Mouse (Mus musculus) liver, embryonic 11.5 days (tissue): Measurements from ENCODE around the gene Rab40c. TPM values are rescaled to one million over a fixed set of nuclear protein-coding genes. Genes with fewer than 3 reads are reported as not detected.
A peak's percentile ranks its signal among the peaks of the same experiment; 100 is the strongest.

ENCODE experiments used
- ATAC-seq: fragments of 200-750 bp; cut with Nextera tagmentation; replicated peaks from 2 replicates; pipeline ENCODE4 v1.8.0; 2017; ENCODE audit warnings: moderate number of reproducible peaks, mild to moderate bottlenecking, moderate TSS enrichment, moderate library complexity; ENCODE audit not compliant: low FRiP score
- DNase-seq: peaks from one replicate; pipeline ENCODE4 v3.0.0-alpha.2; 2017; ENCODE audit warnings: low spot score
- H3K27ac ChIP-seq: fragments of 300-500 bp; sonication (generic); 2 replicates; pipeline ENCODE4 v1.5.1; 2014; ENCODE audit warnings: mild to moderate bottlenecking, low read depth, low read length, control low read depth
- H3K27me3 ChIP-seq: fragments of 300-500 bp; sonication (generic); replicated peaks from 2 replicates; pipeline ENCODE4 v1.6.1; 2014; ENCODE audit warnings: low read length, mixed read lengths; ENCODE audit not compliant: control insufficient read depth, insufficient read depth
- H3K36me3 ChIP-seq: fragments of 300-500 bp; sonication (generic); 2 replicates; pipeline ENCODE4 v1.6.1; 2014; ENCODE audit warnings: mild to moderate bottlenecking, low read length, moderate library complexity, mixed read lengths; ENCODE audit not compliant: control insufficient read depth, insufficient read depth
- H3K4me1 ChIP-seq: fragments of 300-500 bp; sonication (generic); replicated peaks from 2 replicates; pipeline ENCODE4 v1.6.1; 2014; ENCODE audit warnings: low read length, mixed read lengths; ENCODE audit not compliant: control insufficient read depth, insufficient read depth
- H3K4me2 ChIP-seq: fragments of 300-500 bp; sonication (generic); 2 replicates; pipeline ENCODE4 v1.6.1; 2014; ENCODE audit warnings: mild to moderate bottlenecking, control low read depth, moderate library complexity
- H3K4me3 ChIP-seq: fragments of 300-500 bp; sonication (generic); 2 replicates; pipeline ENCODE4 v1.5.1; 2014; ENCODE audit warnings: low read depth, low read length, control low read depth
- H3K9ac ChIP-seq: fragments of 300-500 bp; sonication (generic); 2 replicates; pipeline ENCODE4 v1.6.1; 2014; ENCODE audit warnings: low read depth, low read length, control low read depth
- H3K9me3 ChIP-seq: fragments of 300-500 bp; sonication (generic); 2 replicates; pipeline ENCODE4 v1.6.1; 2016; ENCODE audit warnings: low read length, inconsistent platforms, mixed read lengths; ENCODE audit not compliant: control insufficient read depth
- WGBS: fragments of 180-500 bp; shearing (Covaris S2); extraction: QIAGEN DNeasy Blood & Tissue Kit; methylation state at CpG from one replicate; pipeline ENCODE4 v1.1.7; 2014; 5-methylcytosine and 5-hydroxymethylcytosine counted together
- polyA plus RNA-seq: library from polyadenylated mRNA; unstranded; fragments of >200 nt; fragmentation: Nextera tagmentation; extraction: Ambion mirVana; gene quantifications from 2 replicates; pipeline ENCODE4 v1.2.1, GENCODE M21; 2014

The Rab40c gene
- polyA plus RNA-seq, 1 experiment from 2014 or later, result 10.7 TPM

DNA sequence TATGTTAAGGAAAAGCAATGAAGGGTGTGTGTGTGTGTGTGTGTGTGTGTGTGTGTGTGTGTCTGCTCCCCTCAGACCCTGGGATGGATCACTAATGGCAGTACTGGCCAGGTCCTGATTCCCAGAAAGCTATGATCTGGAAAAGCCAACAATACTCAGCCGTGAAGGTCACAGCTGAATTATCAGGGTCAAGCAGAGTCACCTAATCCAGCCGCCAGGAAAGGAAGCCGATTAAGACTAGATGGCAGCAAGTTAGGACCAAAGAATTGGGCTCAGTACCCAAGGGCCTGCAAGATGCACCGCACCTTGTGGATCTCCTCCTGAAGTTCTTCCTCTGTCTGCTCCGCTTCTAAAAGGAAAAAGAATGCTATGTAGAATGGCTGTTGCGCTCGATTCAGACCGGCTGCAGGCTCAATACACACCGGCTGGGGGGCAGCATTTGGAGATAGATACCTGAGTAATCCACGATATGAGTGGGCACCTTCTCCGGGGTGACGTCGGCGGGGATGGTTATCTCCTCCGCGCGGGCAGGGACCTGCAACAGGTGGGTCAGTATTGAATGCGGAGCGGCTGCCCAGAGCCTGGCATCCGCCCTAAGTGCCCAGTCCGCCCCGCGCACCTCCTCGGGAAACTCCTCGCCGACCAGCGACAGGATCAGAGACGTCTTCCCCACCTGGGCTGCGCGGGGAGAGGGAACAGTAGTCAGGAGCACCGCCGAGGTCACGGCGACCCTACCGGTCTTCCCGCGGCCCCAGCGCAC lies 75.7 kb downstream of the Rab40c start:
- peaks cover 16% of the 10 kb centered on the region for H3K4me1 ChIP-seq
- DNase-seq, result no peak
- ATAC-seq, result peak; percentile 63
- peak overlapping the region; percentile 84 for H3K27ac ChIP-seq
- H3K4me2 ChIP-seq, result peak overlapping the region; percentile 93
- WGBS, result 2% methylated on average over 38 of the region's 38 CpGs
- peak overlapping the region; percentile 85 for H3K4me3 ChIP-seq
- peak overlapping the region; percentile 93 for H3K9ac ChIP-seq
- H3K27me3 ChIP-seq, result no peaks in the 10 kb centered on the region
- H3K9me3 ChIP-seq, result no peaks in the 10 kb centered on the region
- H3K36me3 ChIP-seq, result peaks cover 32% of the 10 kb centered on the region

DNA sequence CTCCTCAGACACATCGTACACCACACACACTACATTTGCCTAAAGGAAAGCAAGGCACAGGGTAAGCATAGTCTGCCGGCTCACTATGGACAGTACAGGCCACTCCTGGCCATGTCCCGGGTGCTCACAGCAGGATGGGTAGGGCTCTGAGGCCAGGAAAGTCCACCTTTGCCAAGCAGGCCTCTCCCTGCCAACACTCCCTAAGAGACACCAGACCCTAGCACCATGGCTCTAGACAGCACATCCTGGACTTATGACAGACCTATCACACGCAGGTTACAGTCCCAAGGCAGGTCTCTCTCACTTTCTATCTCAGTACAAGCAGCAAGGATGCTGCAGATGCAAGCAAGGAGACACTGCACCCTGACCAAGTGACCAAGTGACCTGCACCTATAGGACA lies 76.4 kb downstream of the Rab40c start:
- no peak for DNase-seq
- Histone ChIP-seq H3K4me1 (peaks cover 16% of the 10 kb centered on the region), H3K27me3 (no peaks in the 10 kb centered on the region), H3K27ac (no peak overlapping the region; the same call in none of the 2 replicates), H3K4me3 (peak overlapping the region; percentile 85), H3K4me2 (peak overlapping the region; percentile 93), H3K9me3 (no peaks in the 10 kb centered on the region), H3K9ac (peak overlapping the region; percentile 93), H3K36me3 (peaks cover 32% of the 10 kb centered on the region)
- 89% methylated on average over 4 of the region's 4 CpGs for WGBS
- ATAC-seq, result no peak

DNA sequence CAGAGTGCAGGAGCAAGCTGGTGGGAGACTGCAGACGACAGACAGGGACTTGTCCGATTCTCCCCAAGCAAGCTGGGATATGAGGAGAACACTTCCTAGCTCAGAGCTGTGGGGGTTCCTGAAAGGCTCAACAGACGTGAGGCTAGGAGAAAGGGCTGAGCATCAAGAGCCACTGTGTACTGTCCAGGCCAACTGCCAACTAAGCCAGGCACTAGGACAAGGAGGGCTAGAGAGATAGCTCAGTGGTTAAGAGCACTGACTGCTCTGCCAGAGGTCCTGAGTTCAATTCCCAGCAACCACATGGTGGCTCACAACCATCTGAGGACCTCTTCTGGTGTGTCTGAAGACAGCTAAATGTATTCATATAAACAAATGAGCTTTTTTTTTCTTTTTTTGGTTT lies 77.0 kb downstream of the Rab40c start:
- H3K36me3 ChIP-seq, result peaks cover 36% of the 10 kb centered on the region
- ATAC-seq, result no peak

DNA sequence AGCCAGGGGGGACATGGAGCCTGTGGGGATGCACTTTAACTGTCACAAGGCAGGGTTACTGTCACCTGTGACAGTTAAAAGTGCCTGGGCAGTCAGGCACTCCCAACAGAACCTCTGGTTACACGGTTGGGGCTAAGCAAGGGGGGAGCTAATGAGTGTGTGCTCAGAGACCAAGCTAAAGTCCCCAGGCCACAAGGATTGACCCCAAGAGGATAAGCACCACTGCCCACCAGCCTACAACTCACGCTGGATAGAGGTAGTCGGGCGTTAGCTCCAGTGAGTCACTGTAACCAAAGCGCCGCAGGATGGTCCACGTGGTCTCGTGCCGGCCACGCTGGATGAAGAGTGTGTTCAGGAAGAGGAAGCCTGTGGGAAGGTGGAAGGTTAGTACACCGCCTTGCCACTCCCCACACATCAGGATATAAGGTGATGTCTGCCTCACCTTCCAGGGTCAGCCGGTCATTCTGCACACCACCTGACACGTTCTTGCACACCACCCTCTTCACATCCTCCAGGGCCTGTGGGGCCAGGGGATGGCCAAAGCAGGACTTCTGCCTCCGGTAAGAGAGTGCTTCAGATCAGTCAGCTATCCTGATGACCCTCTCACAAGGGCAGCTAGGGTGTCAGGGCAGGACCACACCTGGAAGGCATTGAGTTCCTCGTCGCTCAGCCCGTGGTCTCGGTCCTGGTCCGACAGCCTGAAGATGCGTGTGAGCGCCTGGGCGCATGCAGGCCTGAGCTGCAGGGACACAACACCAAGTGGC lies 78.2 kb downstream of the Rab40c start, which contains the start of gene Gm20683:
Gm20683 (minus strand) TSS at position 647 of the 764 bp plus-strand sequence.
- H3K4me2 ChIP-seq, result no peak within 1 kb of the TSS
- H3K27me3 ChIP-seq, result no peaks in the 10 kb centered on the region
- ATAC-seq (no peak), DNase-seq (no peak)
- H3K36me3 ChIP-seq, result peaks cover 36% of the 10 kb centered on the region
- no peak within 1 kb of the TSS for H3K27ac ChIP-seq
- WGBS, result 93% methylated on average over 22 of the region's 22 CpGs
- no peak within 1 kb of the TSS for H3K4me3 ChIP-seq
- peaks cover 33% of the 10 kb centered on the region for H3K4me1 ChIP-seq
- no peak within 1 kb of the TSS for H3K9ac ChIP-seq
- H3K9me3 ChIP-seq, result no peaks in the 10 kb centered on the region

More for the DNA sequence above, 77.0 kb downstream of the Rab40c start:
- Histone ChIP-seq H3K9me3 (no peaks in the 10 kb centered on the region), H3K4me2 (no peak overlapping the region), H3K9ac (no peak overlapping the region), H3K27me3 (no peaks in the 10 kb centered on the region), H3K4me1 (peaks cover 22% of the 10 kb centered on the region), H3K27ac (no peak overlapping the region), H3K4me3 (no peak overlapping the region)
- 86% methylated on average over 3 of the region's 3 CpGs for WGBS
- no peak for DNase-seq

DNA sequence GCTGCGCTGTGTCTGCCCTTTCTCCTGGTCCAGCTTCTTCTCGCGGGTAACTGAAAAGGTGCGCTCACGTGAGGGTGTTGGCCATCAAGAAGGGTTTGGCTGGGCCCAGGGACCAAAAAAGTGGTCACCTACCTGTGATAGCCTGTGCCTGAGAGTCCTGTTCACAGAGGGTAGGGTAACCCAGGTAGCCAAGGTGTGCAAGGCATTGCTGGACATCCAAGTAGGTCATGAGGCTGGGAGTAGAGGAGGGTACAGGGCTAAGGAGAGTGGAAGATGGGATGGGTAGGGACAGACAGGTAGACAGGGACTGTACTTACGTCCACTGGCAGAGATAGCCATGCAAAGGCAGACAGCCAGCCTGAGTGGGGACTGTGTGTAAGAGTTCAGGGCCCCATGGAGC lies 79.0 kb downstream of the Rab40c start:
- Histone ChIP-seq H3K36me3 (peaks cover 33% of the 10 kb centered on the region), H3K9ac (no peak overlapping the region)

DNA sequence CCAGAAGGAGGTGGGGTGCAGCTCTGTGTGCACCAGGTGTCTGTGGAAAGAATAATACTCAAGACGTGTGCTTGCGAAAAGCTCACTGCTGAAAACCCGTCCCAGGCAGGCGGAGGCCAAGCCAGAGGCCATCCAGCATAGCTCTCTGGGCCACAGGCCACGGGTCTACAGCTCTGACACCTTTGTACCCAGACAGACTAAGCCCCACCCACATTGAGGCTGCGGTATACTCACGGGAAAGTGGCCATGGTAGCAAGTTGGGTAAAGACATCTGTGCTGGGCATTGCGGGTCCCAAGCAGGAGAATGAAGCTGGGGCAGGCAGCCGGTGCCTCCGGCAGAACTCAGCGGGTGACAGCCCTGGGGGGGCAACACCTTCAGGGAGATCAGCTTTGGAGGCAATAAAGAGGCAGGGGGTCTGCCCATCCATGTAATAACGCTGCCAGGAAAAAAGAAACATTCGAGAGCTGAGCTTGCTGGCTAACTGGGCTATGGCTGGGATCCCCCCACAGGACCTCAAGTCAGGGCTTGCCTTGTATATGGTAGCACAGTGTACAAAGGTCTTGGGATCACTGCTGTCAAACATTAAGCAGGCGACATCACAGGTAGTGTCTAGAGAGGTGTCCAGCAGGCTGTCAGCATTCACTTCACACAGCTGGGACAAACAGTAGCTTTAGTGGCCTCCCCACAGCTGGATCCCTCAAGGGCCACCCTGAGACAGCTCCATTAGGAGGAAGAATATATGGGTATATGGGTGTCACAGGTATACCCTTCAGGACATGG lies 79.9 kb downstream of the Rab40c start:
- no peak for ATAC-seq
- H3K9me3 ChIP-seq, result no peaks in the 10 kb centered on the region
- no peak for DNase-seq
- H3K9ac ChIP-seq, result no peak overlapping the region
- no peak overlapping the region for H3K4me3 ChIP-seq
- H3K36me3 ChIP-seq, result peaks cover 40% of the 10 kb centered on the region
- H3K4me2 ChIP-seq, result no peak overlapping the region
- no peak overlapping the region; the same call in 1 of the 2 replicates for H3K27ac ChIP-seq
- peaks cover 38% of the 10 kb centered on the region for H3K4me1 ChIP-seq
- H3K27me3 ChIP-seq, result no peaks in the 10 kb centered on the region
- 84% methylated on average over 14 of the region's 14 CpGs for WGBS

More for the DNA sequence above, 79.0 kb downstream of the Rab40c start:
- Histone ChIP-seq H3K9me3 (no peaks in the 10 kb centered on the region), H3K27me3 (no peaks in the 10 kb centered on the region), H3K27ac (no peak overlapping the region), H3K4me1 (peaks cover 38% of the 10 kb centered on the region), H3K4me3 (no peak overlapping the region), H3K4me2 (no peak overlapping the region)
- 94% methylated on average over 6 of the region's 6 CpGs for WGBS
- ATAC-seq (no peak), DNase-seq (no peak)

DNA sequence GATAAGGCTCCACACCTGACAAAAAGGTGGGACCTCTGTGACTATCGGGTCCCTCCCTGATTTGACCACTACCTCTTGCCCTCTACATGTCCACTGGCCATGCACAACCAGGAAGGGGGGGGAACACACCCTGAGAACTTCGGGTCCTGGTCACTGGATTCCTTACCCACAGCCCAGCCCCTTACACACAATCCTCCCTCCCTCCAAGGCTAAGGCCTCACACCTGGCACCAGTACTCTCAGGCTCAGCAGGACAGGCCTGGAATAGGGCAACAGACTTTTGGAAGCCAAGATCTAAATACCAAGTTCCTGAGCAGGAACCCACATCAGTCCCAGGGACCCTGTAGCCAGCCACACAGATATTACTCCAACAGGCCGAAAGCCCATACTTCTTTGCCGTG lies 80.6 kb downstream of the Rab40c start:
- ATAC-seq, result no peak
- Histone ChIP-seq H3K27me3 (no peaks in the 10 kb centered on the region), H3K4me3 (no peak overlapping the region), H3K36me3 (peaks cover 40% of the 10 kb centered on the region), H3K9ac (no peak overlapping the region), H3K9me3 (no peaks in the 10 kb centered on the region), H3K27ac (no peak overlapping the region), H3K4me2 (no peak overlapping the region), H3K4me1 (peaks cover 44% of the 10 kb centered on the region)
- WGBS, result 83% methylated on average over 4 of the region's 4 CpGs
- DNase-seq, result no peak

DNA sequence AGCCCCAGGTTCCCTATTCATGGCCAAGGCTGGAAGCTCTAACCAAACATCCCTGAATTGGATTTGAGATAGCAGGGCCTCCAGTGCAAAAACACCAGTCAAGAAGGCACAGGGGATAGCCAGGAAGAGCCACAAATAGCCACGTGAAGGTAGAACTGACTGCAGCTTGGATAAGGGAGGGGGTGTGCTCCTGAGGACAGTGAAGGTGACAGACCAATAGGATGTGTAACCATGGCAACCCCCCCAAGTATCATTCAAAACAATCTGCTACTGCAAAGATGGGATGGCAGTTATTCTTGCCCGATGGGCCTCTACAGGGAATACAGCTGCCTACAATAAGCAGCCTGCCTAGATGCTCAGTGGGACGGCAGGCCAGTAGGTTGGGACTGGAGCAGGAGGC lies 82.0 kb downstream of the Rab40c start:
- H3K4me3 ChIP-seq, result no peak overlapping the region; the same call in 1 of the 2 replicates

More for the DNA sequence above, 82.0 kb downstream of the Rab40c start:
- 59% methylated on average over 3 of the region's 3 CpGs for WGBS
- no peaks in the 10 kb centered on the region for H3K27me3 ChIP-seq
- H3K9me3 ChIP-seq, result no peaks in the 10 kb centered on the region
- DNase-seq, result no peak
- H3K4me2 ChIP-seq, result peak overlapping the region; percentile 77
- peak overlapping the region; percentile 11; the same call in 1 of the 2 replicates for H3K9ac ChIP-seq
- H3K4me1 ChIP-seq, result peaks cover 38% of the 10 kb centered on the region
- no peak for ATAC-seq
- H3K27ac ChIP-seq, result no peak overlapping the region
- H3K36me3 ChIP-seq, result peaks cover 40% of the 10 kb centered on the region
